Mouse (Mus musculus) hindbrain, embryonic 15.5 days (tissue): ENCODE measurements at regions not wholly inside any gene's neighbourhood (a gene's known extent, or its start where the extent isn't known, plus 50 kb on each side); places are given as distances from the start of the nearest gene placed in this dataset.
A peak's percentile ranks its signal among the peaks of the same experiment; 100 is the strongest.

Experiments used
- ATAC-seq: fragments of 200-750 bp; cut with Nextera tagmentation; 2 replicates; pipeline ENCODE4 v1.8.0; 2017; ENCODE audit warnings: low read depth, moderate number of reproducible peaks, moderate TSS enrichment; ENCODE audit not compliant: low FRiP score
- H3K27ac ChIP-seq: fragments of 300-500 bp; sonication (generic); replicated peaks from 2 replicates; pipeline ENCODE4 v1.5.1; 2015; ENCODE audit warnings: mild to moderate bottlenecking, inconsistent platforms
- H3K27me3 ChIP-seq: fragments of 300-500 bp; sonication (generic); 2 replicates; pipeline ENCODE4 v1.6.1; 2015; ENCODE audit warnings: control low read depth, inconsistent platforms
- H3K36me3 ChIP-seq: fragments of 300-500 bp; sonication (generic); 2 replicates; pipeline ENCODE4 v1.6.1; 2015; ENCODE audit warnings: control low read depth, inconsistent platforms
- H3K4me1 ChIP-seq: fragments of 300-500 bp; sonication (generic); replicated peaks from 2 replicates; pipeline ENCODE4 v1.6.1; 2015; ENCODE audit warnings: control low read depth, inconsistent platforms
- H3K4me2 ChIP-seq: fragments of 300-500 bp; sonication (generic); 2 replicates; pipeline ENCODE4 v1.6.1; 2015; ENCODE audit warnings: moderate library complexity, mild to moderate bottlenecking, inconsistent platforms
- H3K4me3 ChIP-seq: fragments of 300-500 bp; sonication (generic); 2 replicates; pipeline ENCODE4 v1.5.1; 2015; ENCODE audit warnings: mild to moderate bottlenecking, inconsistent platforms
- H3K9ac ChIP-seq: fragments of 300-500 bp; sonication (generic); 2 replicates; pipeline ENCODE4 v1.6.1; 2015; ENCODE audit warnings: inconsistent platforms
- H3K9me3 ChIP-seq: fragments of 300-500 bp; sonication (generic); 2 replicates; pipeline ENCODE4 v1.6.1; 2016; ENCODE audit warnings: control low read depth, inconsistent platforms
- WGBS: fragments of 180-500 bp; shearing (Covaris S2); methylation state at CpG from one replicate; pipeline ENCODE4 v1.1.7; 2015; 5-methylcytosine and 5-hydroxymethylcytosine counted together

- Histone ChIP-seq H3K9ac (no peak overlapping the region), H3K27ac (no peak overlapping the region), H3K4me2 (no peak overlapping the region), H3K27me3 (no peaks in the 10 kb centered on the region; the same call in 1 of the 2 replicates), H3K36me3 (no peaks in the 10 kb centered on the region), H3K4me1 (no peaks in the 10 kb centered on the region), H3K9me3 (no peaks in the 10 kb centered on the region), H3K4me3 (no peak overlapping the region)
- 66% methylated on average over 4 of the region's 4 CpGs for WGBS
- no peak for ATAC-seq
Observed at GRCm38 (mm10) chr5:141093641-141094040, 93.3 kb upstream of the Card11 start.

- H3K4me2 ChIP-seq: no peak overlapping the region
- no peaks in the 10 kb centered on the region for H3K27me3 ChIP-seq
- no peaks in the 10 kb centered on the region for H3K9me3 ChIP-seq
- 60% methylated on average over 4 of the region's 4 CpGs for WGBS
- no peak overlapping the region for H3K27ac ChIP-seq
- no peak overlapping the region for H3K4me3 ChIP-seq
- ATAC-seq: no peak
- H3K4me1 ChIP-seq: no peaks in the 10 kb centered on the region
- H3K36me3 ChIP-seq: no peaks in the 10 kb centered on the region
- H3K9ac ChIP-seq: no peak overlapping the region
Observed at GRCm38 (mm10) chr5:141097878-141098277, 97.5 kb upstream of the Card11 start.

- H3K9ac ChIP-seq: no peak overlapping the region
- H3K4me1 ChIP-seq: 0 out of 2 replicates have a peak, but pooled peaks cover 6% of the 10 kb centered on the region
- no peaks in the 10 kb centered on the region for H3K36me3 ChIP-seq
- no peak for ATAC-seq
- H3K27ac ChIP-seq: no peak overlapping the region
- no peak overlapping the region for H3K4me3 ChIP-seq
- no peaks in the 10 kb centered on the region for H3K27me3 ChIP-seq
- no peaks in the 10 kb centered on the region for H3K9me3 ChIP-seq
- 92% methylated on average over 3 of the region's 3 CpGs for WGBS
- H3K4me2 ChIP-seq: no peak overlapping the region
Observed at GRCm38 (mm10) chr5:141111666-141112065, 111.3 kb upstream of the Card11 start.

- 78% methylated on average over 4 of the region's 4 CpGs for WGBS
- Histone ChIP-seq H3K4me2 (no peak overlapping the region), H3K4me3 (no peak overlapping the region), H3K4me1 (no peaks in the 10 kb centered on the region), H3K27ac (no peak overlapping the region), H3K36me3 (no peaks in the 10 kb centered on the region), H3K9ac (no peak overlapping the region), H3K27me3 (no peaks in the 10 kb centered on the region), H3K9me3 (no peaks in the 10 kb centered on the region)
- ATAC-seq: no peak
Observed at GRCm38 (mm10) chr5:141115273-141115904, 115.0 kb upstream of the Card11 start.

- H3K27me3 ChIP-seq: no peaks in the 10 kb centered on the region
- H3K4me1 ChIP-seq: no peaks in the 10 kb centered on the region
- 66% methylated on average over 8 of the region's 8 CpGs for WGBS
- H3K9me3 ChIP-seq: no peaks in the 10 kb centered on the region
- H3K4me2 ChIP-seq: no peak overlapping the region
- no peak overlapping the region for H3K9ac ChIP-seq
- ATAC-seq: no peak
- H3K36me3 ChIP-seq: no peaks in the 10 kb centered on the region
- no peak overlapping the region for H3K27ac ChIP-seq
- H3K4me3 ChIP-seq: no peak overlapping the region
Observed at GRCm38 (mm10) chr5:141115963-141116362, 115.6 kb upstream of the Card11 start.

GRCm38 (mm10) chr5:141125870-141126269 lies 115.4 kb upstream of the Sdk1 start:
- H3K36me3 ChIP-seq: no peaks in the 10 kb centered on the region
- H3K27ac ChIP-seq: no peak overlapping the region
- no peak overlapping the region for H3K9ac ChIP-seq
- H3K4me2 ChIP-seq: no peak overlapping the region
- no peak overlapping the region for H3K4me3 ChIP-seq
- H3K9me3 ChIP-seq: no peaks in the 10 kb centered on the region
- no peaks in the 10 kb centered on the region for H3K4me1 ChIP-seq
- no peaks in the 10 kb centered on the region for H3K27me3 ChIP-seq
- WGBS: 83% methylated on average over 7 of the region's 7 CpGs
- ATAC-seq: no peak

GRCm38 (mm10) chr5:141126536-141126935 lies 114.8 kb upstream of the Sdk1 start:
- Histone ChIP-seq H3K9me3 (no peaks in the 10 kb centered on the region), H3K4me2 (no peak overlapping the region), H3K27me3 (no peaks in the 10 kb centered on the region), H3K9ac (no peak overlapping the region), H3K27ac (no peak overlapping the region), H3K36me3 (no peaks in the 10 kb centered on the region), H3K4me3 (no peak overlapping the region), H3K4me1 (no peaks in the 10 kb centered on the region)
- ATAC-seq: no peak
- 95% methylated on average over 7 of the region's 7 CpGs for WGBS

- Histone ChIP-seq H3K36me3 (no peaks in the 10 kb centered on the region), H3K9me3 (no peaks in the 10 kb centered on the region), H3K4me2 (no peak overlapping the region), H3K4me1 (no peaks in the 10 kb centered on the region), H3K9ac (no peak overlapping the region), H3K27ac (no peak overlapping the region), H3K27me3 (no peaks in the 10 kb centered on the region), H3K4me3 (no peak overlapping the region)
- ATAC-seq: no peak
- 93% methylated on average over 1 of the region's 1 CpGs for WGBS
Observed at GRCm38 (mm10) chr5:141131036-141131435, 110.3 kb upstream of the Sdk1 start.

GRCm38 (mm10) chr5:141131906-141132305 lies 109.4 kb upstream of the Sdk1 start:
- H3K9me3 ChIP-seq: no peaks in the 10 kb centered on the region
- H3K27me3 ChIP-seq: no peaks in the 10 kb centered on the region
- no peaks in the 10 kb centered on the region for H3K4me1 ChIP-seq
- no peak overlapping the region for H3K4me3 ChIP-seq
- H3K4me2 ChIP-seq: no peak overlapping the region
- no peak overlapping the region for H3K27ac ChIP-seq
- 76% methylated on average over 9 of the region's 9 CpGs for WGBS
- no peak for ATAC-seq
- H3K9ac ChIP-seq: no peak overlapping the region
- H3K36me3 ChIP-seq: no peaks in the 10 kb centered on the region

GRCm38 (mm10) chr5:141136239-141136638 lies 105.1 kb upstream of the Sdk1 start:
- no peak for ATAC-seq
- WGBS: 66% methylated on average over 4 of the region's 4 CpGs

GRCm38 (mm10) chr5:141137716-141138115 lies 103.6 kb upstream of the Sdk1 start:
- H3K9me3 ChIP-seq: no peaks in the 10 kb centered on the region
- ATAC-seq: no peak
- no peaks in the 10 kb centered on the region for H3K27me3 ChIP-seq
- no peaks in the 10 kb centered on the region for H3K36me3 ChIP-seq
- WGBS: 78% methylated on average over 3 of the region's 3 CpGs
- no peak overlapping the region for H3K4me3 ChIP-seq
- H3K4me1 ChIP-seq: peaks cover 16% of the 10 kb centered on the region
- no peak overlapping the region for H3K9ac ChIP-seq
- H3K27ac ChIP-seq: no peak overlapping the region
- H3K4me2 ChIP-seq: no peak overlapping the region

More at GRCm38 (mm10) chr5:141136239-141136638, 105.1 kb upstream of the Sdk1 start:
- Histone ChIP-seq H3K4me2 (no peak overlapping the region), H3K27ac (no peak overlapping the region), H3K4me3 (no peak overlapping the region), H3K9me3 (no peaks in the 10 kb centered on the region), H3K9ac (no peak overlapping the region), H3K27me3 (no peaks in the 10 kb centered on the region), H3K36me3 (no peaks in the 10 kb centered on the region), H3K4me1 (peaks cover 16% of the 10 kb centered on the region)

GRCm38 (mm10) chr5:141138771-141139360 lies 102.4 kb upstream of the Sdk1 start:
- Histone ChIP-seq H3K9ac (no peak overlapping the region), H3K9me3 (no peaks in the 10 kb centered on the region), H3K4me1 (peaks cover 16% of the 10 kb centered on the region), H3K36me3 (no peaks in the 10 kb centered on the region), H3K4me2 (peak overlapping the region; percentile 39), H3K27ac (peak overlapping the region; percentile 6; the same call in 1 of the 2 replicates), H3K4me3 (no peak overlapping the region), H3K27me3 (no peaks in the 10 kb centered on the region)
- ATAC-seq: no peak
- 42% methylated on average over 12 of the region's 12 CpGs for WGBS
